Mouse (Mus musculus) brain, adult 2 months (tissue): Measurements from ENCODE around the gene Sgms2.
A peak's percentile ranks its signal among the peaks of the same experiment; 100 is the strongest.

Source experiments
- DNase-seq: peaks from one replicate; pipeline ENCODE4 v3.0.0; 2011; ENCODE audit warnings: low read depth, low spot score

Sgms2 gene

DNA sequence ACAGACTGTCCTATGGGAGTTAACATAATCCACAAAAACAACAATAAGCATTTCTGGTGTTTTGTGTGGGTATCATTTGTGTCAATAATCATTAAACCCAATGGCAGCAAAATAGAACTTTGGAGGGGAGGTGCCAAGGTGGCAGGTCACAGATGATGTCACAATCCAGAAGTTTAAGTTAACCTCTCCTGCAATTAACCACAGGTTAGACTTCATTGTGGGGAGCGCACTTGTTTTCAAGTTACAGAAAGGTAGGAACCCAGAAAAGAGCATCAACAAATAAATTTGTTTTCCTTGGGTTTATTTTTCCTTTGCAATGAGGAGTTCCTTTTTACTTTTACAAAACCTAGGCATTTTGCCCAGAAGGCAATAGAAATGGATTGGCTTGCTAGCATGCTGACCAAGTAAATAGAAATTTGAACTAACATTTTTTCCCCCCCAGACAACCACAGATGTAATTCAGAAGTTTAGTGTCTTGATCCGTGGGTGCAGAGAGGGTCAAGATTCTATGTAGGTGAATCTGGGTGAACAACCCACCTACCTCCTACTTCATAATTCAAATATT is at the start of gene Sgms2:
Sgms2 (minus strand) TSS at position 51 of the 565 bp plus-strand sequence.
- no peak for DNase-seq

DNA sequence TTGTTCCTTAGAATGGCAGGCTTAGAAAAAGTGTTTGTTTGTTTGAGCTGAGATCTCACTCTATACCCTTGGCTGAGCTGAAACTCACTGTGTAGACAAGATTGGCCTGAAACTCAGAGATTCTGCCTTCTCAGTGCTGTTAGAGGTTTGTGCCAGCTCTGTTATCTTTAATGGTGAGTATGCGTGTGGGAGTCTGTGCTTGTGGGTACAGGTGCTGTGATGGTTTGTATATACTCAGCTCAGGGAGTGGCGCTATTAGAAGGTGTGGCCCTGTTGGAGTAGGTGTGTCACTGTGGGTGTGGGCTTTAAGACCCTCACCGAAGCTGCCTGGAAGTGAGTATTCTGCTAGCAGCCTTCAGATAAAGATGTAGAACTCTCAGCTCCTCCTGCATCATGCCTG is 34.0 kb upstream of the Sgms2 start:
- no peak for DNase-seq

DNA sequence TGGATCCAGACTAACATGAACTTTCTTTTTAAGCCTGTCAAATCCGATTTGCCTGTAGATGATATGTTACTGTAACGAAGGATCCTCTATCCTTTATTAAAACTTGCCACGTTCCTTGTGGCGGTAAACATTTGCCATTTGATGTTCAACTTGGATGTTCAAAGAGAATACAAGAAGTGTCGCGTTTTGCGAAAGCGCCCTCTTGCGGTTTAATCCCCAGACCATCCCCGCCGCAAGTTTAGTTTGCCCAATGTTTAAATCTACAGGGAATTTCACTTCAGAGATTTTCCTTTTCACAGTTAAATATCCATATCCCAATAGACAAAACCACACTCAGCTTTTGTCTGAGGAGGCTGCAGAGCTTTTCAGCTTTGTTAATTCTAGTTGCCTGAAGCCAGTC is 33.6 kb upstream of the Sgms2 start:
- peak; percentile 66 for DNase-seq

DNA sequence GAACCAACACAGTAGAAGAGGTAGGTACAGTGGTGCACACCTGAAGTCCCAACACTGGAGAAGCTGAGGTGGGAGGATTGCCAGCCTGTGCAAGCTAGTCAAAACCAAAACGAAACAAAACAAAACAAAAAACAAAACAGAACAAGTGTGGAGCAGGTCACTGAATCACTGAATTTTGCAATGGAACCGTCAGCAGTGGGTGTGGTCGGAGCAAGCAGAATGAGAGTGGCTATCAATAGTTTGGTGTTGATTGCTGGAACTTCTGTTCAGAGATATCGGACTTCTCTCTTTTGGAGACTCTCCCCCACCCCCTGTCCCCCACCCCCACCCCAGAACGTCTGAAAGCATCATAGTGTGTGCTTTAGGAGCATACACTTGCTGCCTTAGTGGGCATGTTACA is 33.0 kb upstream of the Sgms2 start:
- DNase-seq: no peak

DNA sequence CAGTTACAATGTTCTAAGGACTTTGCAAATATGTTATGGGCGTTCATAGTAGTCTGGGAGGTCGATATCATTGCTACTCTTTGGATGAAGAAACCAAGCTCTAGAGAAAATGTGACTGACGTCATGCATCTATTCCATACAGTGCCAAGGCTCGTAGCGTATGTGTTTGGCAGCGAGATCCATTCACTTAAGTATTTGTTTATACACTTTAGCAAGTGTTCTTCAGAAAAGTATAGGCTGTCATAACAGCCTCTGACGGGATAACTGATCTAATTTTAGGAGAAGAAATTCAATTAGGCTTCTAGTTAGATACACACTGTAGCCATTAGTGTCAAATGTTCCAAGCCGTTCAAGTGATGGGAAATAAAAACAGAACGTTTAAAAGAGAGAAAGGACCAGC is 32.5 kb upstream of the Sgms2 start:
- DNase-seq: no peak

DNA sequence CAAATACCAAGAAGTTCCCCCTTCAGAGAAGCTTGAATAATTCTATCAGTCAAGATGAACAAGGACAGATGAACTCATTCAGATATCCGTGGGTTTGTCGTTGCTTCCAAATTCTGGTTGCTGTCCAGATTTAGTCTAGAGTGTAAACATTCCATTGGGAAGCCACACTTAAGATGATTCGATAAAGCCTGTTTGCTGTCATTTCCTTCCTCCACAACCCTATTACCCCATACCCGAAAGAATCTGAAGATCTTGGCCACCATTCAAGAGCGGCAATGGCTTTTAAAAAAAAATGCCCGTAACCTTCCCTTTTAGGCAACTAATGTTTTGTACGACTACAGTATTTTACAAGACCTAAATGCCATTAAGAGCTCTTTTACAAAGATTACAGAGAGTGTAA is 31.0 kb upstream of the Sgms2 start:
- DNase-seq: no peak

DNA sequence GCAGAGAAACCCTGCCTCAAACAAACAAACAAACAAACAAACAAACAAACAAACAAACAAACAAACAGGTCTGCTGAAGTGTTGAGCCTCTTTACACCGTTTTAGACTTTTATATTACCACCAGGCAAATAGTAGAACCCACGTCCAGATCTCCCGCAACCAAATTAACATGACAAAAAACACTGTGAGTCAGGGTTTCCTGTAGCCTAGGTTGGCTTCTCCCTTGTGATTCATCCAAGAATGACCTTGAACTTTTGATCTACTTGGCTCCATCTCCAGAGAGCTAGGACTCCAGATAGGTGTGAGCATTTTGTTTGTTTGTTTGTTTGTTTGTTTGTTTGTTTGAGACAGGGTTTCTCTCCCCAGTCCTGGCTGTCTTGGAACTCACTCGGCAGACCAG is 30.0 kb upstream of the Sgms2 start:
- no peak for DNase-seq

DNA sequence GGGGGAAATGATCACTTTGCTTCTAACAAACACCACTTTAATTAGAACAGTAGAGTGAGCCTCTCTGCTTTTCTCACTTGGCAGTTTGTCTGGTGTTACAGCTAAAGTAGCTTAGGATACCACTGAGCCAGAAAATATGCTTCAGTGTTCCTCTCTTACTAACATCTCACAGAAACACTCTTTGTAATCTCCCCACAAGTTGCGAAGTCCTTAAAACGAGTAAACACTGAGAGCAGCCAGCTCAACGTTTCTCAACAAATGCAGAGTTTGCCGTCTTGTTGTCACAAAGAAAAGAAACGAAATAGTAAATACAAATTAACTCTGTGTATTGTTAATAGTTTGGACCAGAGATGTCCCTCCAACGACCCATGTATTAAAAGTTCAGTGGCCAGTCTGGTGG is 26.5 kb upstream of the Sgms2 start:
- no peak for DNase-seq

DNA sequence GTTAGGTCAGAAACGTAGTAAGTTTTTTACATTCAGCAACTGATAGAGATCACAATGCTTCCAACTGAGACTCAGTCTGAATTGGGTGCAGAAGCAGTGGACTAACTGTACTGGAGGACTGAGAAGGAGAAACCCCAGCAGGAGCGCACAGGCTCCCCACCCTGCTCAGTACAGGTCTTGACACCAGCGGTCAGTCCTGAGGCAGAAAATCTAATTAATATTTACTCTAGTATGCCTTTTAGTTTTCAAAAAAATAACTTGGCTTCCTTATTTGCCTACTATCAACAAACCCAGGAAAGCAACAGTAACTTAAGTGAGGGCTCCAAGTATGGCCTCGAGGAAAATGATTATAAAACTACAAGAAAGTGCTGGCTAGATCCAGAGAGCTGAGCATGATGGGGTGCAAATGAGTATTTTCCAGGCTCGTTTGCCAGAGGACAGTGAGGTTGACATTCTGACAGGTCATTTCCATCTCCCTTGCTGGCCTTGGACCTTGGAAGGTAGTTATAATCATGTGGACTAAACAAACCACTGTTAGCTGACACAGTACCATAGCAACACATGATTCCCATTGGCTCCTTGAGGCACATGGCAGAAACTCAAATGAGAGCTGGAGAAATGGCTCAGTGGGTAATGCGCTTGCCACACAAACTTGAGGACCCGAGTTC is 25.3 kb upstream of the Sgms2 start:
- DNase-seq: no peak

DNA sequence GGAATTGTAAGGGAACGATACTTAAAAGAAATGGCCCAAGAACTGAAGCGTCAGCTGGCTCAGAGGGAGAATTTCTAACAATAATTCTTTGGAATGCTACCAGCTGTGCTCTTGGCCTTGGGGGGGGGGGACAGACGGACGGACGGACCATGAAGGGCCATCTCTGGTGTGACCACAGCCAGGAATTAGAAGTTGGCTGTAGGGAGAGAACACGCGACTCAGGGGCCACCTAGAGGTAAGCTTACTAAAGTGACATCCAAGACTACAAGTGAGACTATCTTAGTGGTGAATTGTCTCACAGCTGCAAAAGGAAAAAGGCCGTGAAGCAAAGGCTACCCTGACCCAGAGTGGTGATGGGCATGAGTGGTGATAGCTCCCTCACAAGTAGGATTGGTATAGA is 20.4 kb upstream of the Sgms2 start:
- peak; percentile 13 for DNase-seq

DNA sequence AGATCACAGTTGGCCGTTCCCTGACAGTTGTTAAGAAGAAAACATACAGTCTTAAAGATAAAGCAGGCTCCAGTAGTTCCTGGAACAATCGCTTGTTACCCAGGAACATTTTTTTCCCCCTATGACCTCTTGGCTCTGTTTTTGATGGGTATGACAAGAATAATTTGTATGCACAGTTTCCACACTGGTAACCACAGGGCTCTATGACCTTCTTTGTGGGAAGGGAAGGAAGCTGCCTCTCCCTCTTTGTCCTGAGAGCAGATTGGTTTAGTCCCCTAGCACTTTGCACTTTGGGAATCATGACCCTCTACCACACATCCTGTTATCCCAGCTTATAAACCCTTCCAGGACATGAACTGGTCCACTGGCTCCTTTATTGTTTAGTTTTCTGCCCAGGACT is 16.8 kb upstream of the Sgms2 start:
- no peak for DNase-seq

DNA sequence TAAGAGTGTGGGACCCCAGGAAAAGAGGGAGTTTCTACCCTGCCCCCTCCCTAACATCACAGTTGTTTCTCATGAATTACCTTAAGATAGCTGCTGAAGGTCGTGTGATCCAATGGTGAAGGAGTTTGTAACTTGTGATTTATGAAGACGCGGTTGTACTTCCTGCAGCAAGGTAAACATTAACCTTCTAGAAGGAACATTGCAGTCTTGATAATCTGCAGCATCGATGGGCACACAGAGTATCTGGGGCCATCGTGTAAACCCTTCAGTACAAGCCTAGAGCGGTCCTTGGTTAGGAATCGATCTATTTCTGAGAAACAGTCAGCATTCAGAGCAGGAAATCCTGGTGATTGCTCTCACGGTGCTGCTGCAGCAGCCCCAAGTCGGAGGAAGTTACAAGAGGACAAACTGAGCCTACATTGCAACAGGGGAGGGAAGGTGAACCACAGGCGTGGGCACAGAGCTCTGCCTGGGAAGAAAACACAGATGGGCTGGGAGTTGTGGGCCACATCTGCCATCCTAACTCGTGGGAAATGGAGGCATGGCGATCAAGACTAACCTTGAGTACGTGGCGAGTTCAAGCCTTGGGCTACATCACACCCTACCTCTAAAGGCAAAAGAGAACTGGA is 13.5 kb upstream of the Sgms2 start:
- DNase-seq: no peak

DNA sequence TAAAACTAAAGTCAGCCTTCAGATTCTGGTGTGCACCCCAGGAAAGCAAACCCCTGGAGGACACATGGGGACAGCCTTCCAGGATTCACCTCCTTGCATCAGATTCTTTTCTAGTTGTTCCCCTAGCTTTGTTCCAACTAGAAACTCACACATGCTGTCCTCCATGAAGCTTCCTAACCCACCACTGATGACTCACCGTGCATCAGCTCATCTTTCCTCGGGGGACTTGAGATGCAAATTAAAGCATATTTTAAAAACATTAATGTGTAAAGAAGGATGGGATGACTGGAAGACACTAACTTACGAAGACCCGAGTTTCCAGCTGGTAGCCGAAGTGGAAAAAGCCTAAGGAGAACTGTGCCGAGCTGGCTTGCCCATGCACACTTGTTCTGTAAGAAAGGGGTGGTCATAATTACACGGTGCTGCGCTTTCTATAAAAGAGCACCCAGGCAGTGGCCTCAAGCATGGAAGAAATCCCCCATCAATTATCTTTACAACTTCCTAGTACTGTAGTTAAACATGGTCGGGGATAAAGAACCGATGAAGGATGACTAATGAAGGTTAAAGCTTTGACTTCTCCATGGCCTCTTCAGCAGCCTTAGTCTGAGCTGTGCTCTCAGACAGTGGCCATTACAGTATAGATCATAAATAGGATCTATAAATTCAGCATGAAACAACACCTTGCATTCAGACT is 10.6 kb upstream of the Sgms2 start:
- DNase-seq: peak; percentile 54

DNA sequence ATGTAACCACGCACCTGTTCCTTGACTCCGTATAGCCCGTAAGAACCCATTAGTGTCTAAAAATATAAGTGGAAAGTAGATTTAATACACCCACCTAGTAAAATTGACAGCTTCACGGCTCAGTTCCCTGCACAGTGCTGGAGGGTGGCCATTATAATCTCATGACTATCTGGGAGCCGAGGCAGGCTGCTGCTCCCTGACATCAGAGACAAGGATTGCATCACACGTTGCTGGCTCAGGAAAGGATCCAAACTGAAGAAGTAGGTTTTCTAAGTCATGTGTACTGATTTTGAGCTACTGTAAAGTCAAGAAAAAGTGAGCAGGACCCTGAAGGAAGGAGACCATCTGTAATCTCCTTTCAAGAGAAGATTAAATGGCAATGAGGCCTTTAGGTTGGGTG is 8.4 kb upstream of the Sgms2 start:
- DNase-seq: no peak

DNA sequence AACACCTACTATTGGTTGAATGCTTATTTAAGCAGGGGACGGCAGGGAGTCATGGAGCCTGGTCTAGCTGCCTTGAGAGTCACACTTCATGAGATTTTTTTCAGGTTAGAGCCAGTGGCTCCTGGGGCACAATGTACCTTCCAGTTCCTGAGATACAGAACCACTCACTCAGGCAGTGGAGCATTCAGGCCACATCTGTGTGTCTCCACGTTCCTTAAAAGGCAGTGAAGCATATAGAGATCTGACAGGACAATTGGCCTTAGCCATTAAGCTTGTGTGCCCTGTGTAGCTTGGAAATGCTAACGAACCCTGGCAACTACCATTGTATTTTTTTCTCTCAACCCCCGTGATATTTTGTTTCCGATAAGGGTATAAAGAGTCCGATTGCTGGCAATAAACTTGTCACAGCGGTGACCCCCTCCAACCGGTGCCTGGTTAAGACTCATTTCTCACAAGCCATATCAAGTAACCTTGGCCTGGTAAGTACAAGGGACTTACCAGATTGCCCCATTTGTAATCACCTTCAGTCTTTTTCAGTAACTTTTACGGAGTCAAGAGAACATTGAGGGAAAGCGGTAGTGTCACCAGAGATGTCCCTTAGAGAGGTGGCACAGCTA is 5.4 kb upstream of the Sgms2 start:
- no peak for DNase-seq

DNA sequence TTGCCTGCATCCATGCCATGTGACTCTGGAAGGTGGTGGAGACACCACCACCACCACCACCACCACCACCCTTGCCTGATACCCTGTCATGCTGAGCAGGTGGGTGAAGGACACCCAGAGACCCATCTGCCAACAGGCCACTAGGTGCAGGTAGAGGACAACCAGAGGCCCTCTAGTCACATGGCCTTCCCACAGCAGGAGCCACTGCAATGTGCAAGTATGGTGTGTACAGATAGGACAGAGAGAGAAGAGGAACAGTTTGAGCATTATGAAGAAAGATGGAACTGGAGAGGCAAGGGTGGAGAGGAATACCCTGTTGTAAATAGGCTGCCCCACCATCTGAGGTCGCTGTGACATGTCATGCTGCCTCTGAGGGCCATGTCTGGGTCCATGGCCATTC is 3.9 kb upstream of the Sgms2 start:
- DNase-seq: no peak

DNA sequence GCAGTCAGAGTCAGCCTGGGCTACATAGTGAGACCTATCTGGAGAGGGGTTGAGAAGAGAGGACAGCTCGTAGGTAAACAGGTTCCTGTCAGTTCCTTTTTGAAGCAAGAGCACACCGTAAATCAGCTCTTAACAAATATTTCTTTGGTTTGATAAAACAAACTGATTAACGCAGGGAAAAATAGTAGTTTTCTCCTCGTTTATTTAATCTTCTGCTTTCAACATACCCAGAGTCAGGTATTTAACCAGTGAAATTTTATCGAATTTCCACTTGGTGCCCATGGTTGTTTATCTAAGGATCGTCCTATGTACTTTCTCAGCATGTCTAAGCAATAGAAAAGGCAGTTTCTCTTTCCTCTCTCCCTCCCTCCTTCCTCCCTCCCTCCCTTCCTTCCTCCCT is 2.0 kb upstream of the Sgms2 start:
- DNase-seq: no peak

DNA sequence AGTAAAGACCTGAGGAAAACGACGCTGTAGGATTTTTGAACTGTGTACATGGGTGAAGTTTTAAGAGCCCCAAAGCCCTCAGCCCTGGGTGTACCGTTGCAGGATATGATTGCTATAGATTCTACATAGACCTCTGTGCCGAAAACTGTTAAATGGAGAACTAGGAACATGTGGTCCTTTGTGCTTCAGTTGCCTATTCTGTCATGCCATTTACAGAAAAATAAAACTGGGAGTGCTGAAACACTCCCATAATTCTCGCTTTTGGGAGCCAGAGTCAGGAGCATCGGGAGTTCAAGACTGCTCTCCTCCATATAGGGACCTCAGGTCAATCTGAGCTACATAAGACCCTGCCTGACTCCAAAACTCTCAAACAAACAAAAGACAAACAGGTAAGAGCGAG is 769 bp upstream of the Sgms2 start:
- DNase-seq: no peak

DNA sequence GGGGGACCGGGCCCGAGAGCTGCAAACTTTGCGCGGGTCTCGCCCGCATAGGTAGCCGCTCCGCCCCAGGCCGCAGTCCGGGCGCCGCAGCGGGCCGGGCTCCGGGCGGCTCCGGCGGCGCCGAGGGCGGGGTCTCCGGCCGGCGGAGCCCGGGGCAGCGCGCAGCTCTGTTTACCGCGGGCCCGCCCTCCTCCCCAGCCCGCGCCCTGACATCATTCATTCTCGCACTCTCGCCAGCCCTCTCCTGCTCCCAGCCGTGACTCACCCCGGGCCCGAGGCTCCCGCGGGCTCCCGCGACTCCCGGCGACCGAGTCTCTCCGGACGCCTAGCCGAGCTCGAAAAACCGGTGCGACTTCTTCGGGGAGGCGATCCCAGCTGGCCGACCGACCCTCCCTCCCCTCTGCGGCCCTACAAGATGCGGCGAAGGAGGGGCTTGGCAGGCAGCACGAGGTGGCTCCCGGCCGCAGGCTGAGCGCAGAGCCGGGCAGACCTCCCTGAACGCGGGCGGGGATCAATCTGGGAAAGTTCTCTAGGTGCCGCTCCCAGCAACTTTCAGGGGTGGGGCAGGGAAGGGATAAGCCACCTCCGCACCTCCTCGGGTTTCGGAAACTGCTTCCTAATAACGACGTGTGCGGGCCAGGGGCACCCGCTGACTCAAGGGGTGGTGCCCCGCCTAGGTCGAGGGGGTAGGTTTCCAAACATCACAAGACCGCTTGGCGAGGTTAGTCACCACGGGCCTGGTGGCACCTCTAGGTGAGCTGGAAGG is 885 bp downstream of the Sgms2 start:
- peak; percentile 81 for DNase-seq

DNA sequence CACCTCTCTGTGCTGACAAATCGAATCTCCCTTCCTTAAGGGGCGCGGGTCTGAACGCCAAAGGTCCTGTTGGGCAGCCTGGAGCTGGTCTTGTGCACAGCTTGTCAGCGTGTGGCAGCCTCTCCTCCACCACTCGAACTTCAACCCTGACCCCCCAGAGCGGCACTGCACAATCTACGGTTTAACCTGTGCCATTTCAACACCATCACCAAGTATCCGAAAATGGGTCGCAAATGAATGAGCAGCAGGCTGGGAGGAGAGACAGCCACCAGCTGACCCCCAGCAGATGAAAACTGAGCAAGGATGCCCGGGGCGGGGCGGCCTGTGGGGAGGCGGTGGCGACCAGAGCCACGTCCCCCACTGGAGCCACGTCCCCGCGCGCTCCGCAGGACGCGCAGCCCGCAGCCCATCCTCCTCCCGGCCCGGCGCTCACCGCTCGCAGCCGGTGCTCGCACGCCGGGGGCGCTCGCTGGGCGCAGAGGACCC is 1.5 kb downstream of the Sgms2 start:
- DNase-seq: peak; percentile 59

DNA sequence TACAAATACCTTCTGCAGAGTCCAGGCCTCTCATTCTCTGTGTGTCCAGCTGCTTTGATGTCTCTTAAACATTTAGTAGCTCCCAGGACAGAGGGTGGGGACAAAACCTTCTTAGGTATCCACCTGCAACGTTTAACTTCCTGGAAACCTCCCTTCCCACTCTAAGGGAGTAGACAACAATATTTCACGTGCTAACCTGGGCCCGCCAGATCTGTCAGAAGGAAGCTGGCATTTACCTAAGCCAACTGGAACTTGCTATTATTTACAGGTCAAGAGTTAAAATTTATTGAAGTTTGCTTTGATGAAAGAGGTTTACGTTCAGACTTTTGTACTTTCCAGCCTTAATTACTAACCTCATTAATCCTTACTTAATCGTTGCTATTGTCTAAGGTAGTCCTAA is 2.2 kb downstream of the Sgms2 start:
- DNase-seq: no peak

DNA sequence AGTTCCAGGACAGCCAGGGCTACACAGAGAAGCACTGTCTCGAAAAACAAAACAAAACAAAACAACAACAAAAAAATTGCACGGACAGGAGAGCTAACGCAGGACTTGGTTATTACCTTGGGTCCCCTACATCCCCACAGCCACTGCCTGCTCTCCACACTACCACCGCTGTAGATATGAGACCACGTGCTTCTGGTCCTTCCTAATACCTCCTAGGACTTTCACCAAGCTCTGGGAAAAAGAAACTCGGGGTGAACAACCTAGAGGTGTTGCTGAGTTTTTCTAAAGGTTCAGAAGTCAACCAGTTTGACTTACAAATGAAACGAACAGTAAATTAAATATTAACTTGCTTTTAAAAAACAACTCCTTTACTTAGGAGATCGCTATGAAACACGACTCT is 2.8 kb downstream of the Sgms2 start:
- no peak for DNase-seq
